Mouse (Mus musculus) liver, embryonic 14.5 days (tissue): ENCODE results near the gene Tspan3.

Source experiments
- CTCF ChIP-seq: IDR thresholded peaks from 2 replicates; pipeline ENCODE4 v1.5.1; 2016; ENCODE audit warnings: antibody characterized with exemption, low read depth, control low read depth
- EP300 ChIP-seq: IDR thresholded peaks from 2 replicates; pipeline ENCODE4 v1.6.1; 2016; ENCODE audit warnings: antibody characterized with exemption, low read depth

DNA sequence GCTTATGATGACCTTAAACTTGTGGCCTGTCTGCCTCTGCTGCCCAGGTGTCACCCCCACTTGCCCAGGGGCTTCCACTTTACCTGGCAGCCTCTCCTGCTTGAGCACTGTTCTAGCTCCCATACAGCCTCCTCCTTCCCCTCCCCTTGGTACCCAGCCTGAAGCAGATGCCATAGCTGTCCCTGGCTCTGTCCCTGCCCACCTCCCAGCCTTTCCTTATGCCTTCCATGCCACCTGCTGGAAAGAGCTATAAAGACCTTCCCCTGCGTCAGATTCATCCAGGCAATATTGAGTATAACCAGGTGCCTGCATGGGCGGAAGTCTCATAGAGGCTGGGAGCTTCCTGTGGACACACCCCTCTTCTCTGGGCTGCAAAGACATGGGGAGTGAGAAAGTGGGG lies 45.6 kb downstream of the Tspan3 start:
- no peak for TF ChIP-seq CTCF
- TF ChIP-seq EP300, result no peak
